Mouse (Mus musculus) erythroblast, embryonic 14.5 days (primary cell): ENCODE data around the gene Brd4. TPM values are rescaled to one million over a fixed set of nuclear protein-coding genes. Genes with fewer than 3 reads are reported as not detected.
A peak's percentile ranks its signal among the peaks of the same experiment; 100 is the strongest.

Experiments
- H3K27me3 ChIP-seq: 2 replicates; pipeline ENCODE4 v1.6.1; 2012; ENCODE audit warnings: inconsistent platforms; ENCODE audit not compliant: control insufficient read depth
- H3K36me3 ChIP-seq: 2 replicates; pipeline ENCODE4 v1.6.1; 2012; ENCODE audit warnings: mild to moderate bottlenecking, inconsistent platforms; ENCODE audit not compliant: control insufficient read depth
- H3K4me1 ChIP-seq: 2 replicates; pipeline ENCODE4 v1.6.1; 2012; ENCODE audit warnings: inconsistent platforms; ENCODE audit not compliant: control insufficient read depth
- H3K4me3 ChIP-seq: replicated peaks from 2 replicates; pipeline ENCODE3; 2012; ENCODE audit warnings: moderate library complexity, mild to moderate bottlenecking, inconsistent platforms
- H3K9me3 ChIP-seq: 2 replicates; pipeline ENCODE4 v1.6.1; 2012; ENCODE audit warnings: low read length, inconsistent platforms, mixed read lengths; ENCODE audit not compliant: control insufficient read depth
- GATA1 ChIP-seq: IDR thresholded peaks from 2 replicates; pipeline ENCODE4 v1.6.1; 2012; ENCODE audit warnings: low read length, inconsistent platforms, mixed read lengths
- TAL1 ChIP-seq: IDR thresholded peaks from 3 replicates; pipeline ENCODE4 v1.6.1; 2012; ENCODE audit warnings: low read length, inconsistent platforms, mixed read lengths
- polyA plus RNA-seq: library from polyadenylated mRNA; stranded (reverse); fragments of >175 nt; gene quantifications from 2 replicates; pipeline ENCODE4 v1.2.3, GENCODE M21; 2012

Gene Brd4
- polyA plus RNA-seq: 26.1 and 31.0 TPM in 2 replicates

DNA sequence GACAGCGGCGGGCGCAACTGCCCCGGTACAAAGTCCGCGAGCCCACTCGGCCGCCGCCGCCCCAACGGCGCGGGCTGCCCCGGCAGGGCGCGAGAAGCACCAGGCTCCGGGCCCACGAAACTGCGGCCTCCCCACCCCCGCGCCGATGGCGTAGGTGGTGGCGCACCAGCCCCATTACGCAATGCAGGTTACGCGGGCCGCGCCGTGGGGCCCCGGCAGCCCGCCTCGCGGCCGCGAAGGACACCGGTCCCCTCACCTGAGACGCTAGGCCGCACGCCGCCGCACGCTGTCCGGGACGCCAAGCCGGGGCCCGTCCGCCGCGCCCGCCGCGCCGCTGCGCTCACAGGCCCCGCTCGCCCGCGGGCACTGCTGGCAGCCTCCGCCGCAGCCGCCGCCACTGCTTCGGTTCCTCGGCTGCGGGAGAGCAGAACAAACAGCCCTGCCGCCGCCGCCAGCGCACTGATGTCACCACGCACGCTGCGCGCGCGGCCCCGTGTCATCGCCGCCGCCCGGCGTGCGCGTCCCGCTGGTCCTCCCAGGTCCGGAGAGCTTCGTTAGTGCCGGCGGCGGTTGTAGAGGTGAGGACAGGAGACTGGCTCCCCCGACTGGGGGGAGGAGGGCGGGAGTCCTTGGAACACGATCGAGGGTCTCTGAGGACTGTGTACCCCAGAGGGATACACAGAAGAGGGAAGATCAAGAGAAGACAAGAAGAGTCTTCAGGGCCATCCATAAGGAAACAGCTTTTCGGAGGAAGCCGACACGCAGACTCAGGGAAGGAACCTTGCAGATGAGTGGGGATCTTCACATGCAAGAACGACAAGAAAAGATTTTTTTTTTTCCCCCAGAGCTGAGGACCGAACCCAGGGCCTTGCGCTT, at the start of gene Brd4:
TSS of gene Brd4 (minus strand) at position 461 of the 876 bp plus-strand sequence.
- TF ChIP-seq GATA1: no peak
- no peak for TF ChIP-seq TAL1

DNA sequence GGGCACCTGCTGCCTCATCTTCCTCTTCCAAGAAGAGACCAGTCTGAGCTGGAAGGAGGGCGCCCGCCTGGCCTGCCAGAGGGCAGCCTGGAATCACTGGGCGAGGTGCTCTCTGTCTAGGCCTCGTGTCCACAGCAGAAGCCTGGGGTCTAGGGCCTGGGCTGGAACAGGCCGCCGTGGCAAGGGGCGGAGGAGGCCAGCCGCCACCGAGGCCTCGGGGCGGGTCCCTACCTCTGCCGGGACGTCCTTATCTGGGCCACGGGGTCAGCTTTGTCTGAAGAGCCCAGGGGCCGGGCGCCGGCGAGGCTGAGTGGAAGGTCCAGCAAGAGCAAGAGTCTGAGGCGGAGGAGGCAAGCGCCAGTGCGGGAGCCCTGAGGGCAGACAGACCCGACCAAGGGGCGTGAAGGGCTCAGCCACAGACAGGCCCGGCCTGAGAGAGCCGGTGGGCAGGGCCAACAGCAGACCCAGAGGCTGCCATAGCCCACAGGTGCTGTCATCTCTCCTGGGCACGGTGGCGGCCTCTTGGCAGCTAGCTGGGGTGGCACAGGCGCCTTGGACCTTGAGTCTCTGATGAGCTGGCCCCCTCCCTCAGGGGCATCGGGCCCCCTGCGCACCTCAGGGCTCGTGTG, 49.3 kb upstream of the Brd4 start:
- Histone ChIP-seq H3K36me3 (peaks cover 98% of the 10 kb centered on the region), H3K4me1 (peaks cover 2% of the 10 kb centered on the region; the same call in 1 of the 2 replicates), H3K9me3 (no peaks in the 10 kb centered on the region), H3K27me3 (no peaks in the 10 kb centered on the region), H3K4me3 (no peak overlapping the region)
- TF ChIP-seq TAL1 (no peak), GATA1 (no peak)

More for the DNA sequence above, at the start of gene Brd4:
- Histone ChIP-seq H3K4me3 (peak within 1 kb of the TSS; percentile 100), H3K4me1 (peaks cover 46% of the 10 kb centered on the region), H3K9me3 (no peaks in the 10 kb centered on the region), H3K36me3 (peaks cover 12% of the 10 kb centered on the region), H3K27me3 (no peaks in the 10 kb centered on the region)

DNA sequence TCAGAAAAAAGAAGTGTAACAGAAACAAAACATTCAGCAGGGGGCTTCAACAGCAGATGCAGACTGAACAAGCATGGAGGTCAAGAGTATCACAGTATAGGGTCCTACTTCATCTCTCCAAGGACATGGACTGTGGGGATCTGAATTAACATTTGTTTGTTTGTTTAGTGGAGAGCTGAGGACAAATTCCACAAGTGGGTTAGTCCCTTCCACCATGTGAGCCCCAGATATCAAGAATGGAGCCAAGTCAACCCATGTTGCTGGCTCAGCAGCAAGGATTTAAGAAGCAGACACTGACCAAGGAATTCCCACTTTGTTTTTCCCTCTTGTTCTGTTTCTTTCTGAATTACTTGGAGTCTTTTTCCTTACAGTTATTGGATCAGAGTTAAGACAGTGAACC, 43.0 kb upstream of the Brd4 start:
- peaks cover 92% of the 10 kb centered on the region for H3K36me3 ChIP-seq
- H3K9me3 ChIP-seq: no peaks in the 10 kb centered on the region
- H3K4me1 ChIP-seq: peaks cover 5% of the 10 kb centered on the region
- H3K27me3 ChIP-seq: no peaks in the 10 kb centered on the region
- TF ChIP-seq TAL1: no peak
- no peak for TF ChIP-seq GATA1
- H3K4me3 ChIP-seq: no peak overlapping the region

GRCm38 (mm10) chr17:32322809-32323208, 38.3 kb upstream of the Brd4 start:
- Histone ChIP-seq H3K36me3 (peaks cover 64% of the 10 kb centered on the region), H3K9me3 (no peaks in the 10 kb centered on the region), H3K4me1 (peaks cover 37% of the 10 kb centered on the region), H3K27me3 (no peaks in the 10 kb centered on the region), H3K4me3 (no peak overlapping the region)
- TF ChIP-seq GATA1: no peak
- no peak for TF ChIP-seq TAL1

GRCm38 (mm10) chr17:32321836-32322235, 37.3 kb upstream of the Brd4 start:
- TF ChIP-seq GATA1: no peak
- no peak for TF ChIP-seq TAL1
- peaks cover 64% of the 10 kb centered on the region for H3K36me3 ChIP-seq
- peaks cover 38% of the 10 kb centered on the region for H3K4me1 ChIP-seq
- no peaks in the 10 kb centered on the region for H3K9me3 ChIP-seq
- no peaks in the 10 kb centered on the region for H3K27me3 ChIP-seq
- peak overlapping the region; percentile 99 for H3K4me3 ChIP-seq

DNA sequence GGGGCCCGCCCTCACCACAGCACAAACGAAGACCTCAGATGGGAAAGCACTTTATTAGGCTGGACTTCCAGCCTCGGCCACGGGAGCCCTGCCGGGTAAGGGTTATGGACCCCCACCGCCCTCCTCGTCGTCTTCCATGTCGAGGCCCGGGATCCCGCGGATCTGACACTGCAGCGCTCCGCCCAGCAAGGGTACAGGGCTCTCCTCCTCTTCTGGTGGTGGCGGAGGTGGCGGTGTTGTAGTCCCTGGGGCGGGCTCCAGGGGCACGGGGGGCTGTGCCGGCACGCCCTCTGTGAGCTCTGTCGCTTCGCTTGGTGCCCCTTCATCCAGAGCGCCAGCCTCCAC, 36.8 kb upstream of the Brd4 start:
- TF ChIP-seq GATA1 (no peak), TAL1 (no peak)
- no peaks in the 10 kb centered on the region for H3K9me3 ChIP-seq
- H3K36me3 ChIP-seq: peaks cover 64% of the 10 kb centered on the region
- H3K4me1 ChIP-seq: peaks cover 38% of the 10 kb centered on the region
- H3K27me3 ChIP-seq: no peaks in the 10 kb centered on the region
- H3K4me3 ChIP-seq: peak overlapping the region; percentile 99

GRCm38 (mm10) chr17:32320597-32321389, 36.3 kb upstream of the Brd4 start, which contains the start of gene Akap8:
Gene Akap8 (minus strand): TSS chr17:32321238.
- Histone ChIP-seq H3K4me3 (peak within 1 kb of the TSS; percentile 99), H3K4me1 (peaks cover 43% of the 10 kb centered on the region), H3K27me3 (no peaks in the 10 kb centered on the region), H3K36me3 (peaks cover 64% of the 10 kb centered on the region), H3K9me3 (no peaks in the 10 kb centered on the region)
- TF ChIP-seq TAL1 (no peak), GATA1 (peak; percentile 32)

- Histone ChIP-seq H3K27me3 (no peaks in the 10 kb centered on the region), H3K4me3 (peak overlapping the region; percentile 99), H3K36me3 (peaks cover 66% of the 10 kb centered on the region), H3K9me3 (no peaks in the 10 kb centered on the region), H3K4me1 (peaks cover 46% of the 10 kb centered on the region)
- TF ChIP-seq TAL1 (no peak), GATA1 (no peak)
Observed at GRCm38 (mm10) chr17:32319950-32320349, 35.4 kb upstream of the Brd4 start.
